Mouse (Mus musculus) adipocyte (in vitro differentiated cells): ENCODE results near the gene Cep162.

Source experiments
- DNase-seq: peaks from one replicate; pipeline ENCODE4 v3.0.0-alpha.2; 2016; ENCODE audit warnings: low spot score

Gene Cep162

DNA sequence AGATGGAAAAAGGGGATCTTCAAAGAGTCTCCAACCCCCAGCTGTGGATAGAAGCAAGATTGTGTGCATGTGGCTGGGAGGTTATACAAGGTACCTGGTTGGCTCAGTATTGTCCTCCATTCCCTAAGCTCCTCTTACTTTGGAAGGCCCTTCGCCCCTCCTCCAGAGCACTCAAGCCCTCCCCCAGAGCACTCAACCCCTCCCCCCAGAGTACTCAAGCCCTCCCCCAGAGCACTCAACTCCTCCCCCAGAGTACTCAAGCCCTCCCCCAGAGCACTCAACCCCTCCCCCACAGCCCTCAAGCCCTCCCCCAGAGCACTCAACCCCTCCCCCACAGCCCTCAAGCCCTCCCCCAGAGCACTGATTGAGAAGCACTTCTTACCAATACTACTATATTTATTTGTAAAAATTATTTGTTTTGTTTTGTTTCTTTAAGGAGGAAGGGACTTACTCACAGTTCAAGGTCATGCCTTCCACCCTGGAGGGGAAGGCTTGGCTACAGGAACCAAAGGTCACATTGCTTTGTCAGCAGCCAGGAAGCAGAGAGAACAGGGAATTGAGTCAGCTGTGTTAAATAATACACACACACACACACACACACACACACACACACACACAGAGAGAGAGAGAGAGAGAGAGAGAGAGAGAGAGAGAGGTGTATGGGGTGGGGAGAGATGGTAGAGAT, 102.6 kb downstream of the Cep162 start:
- DNase-seq, result no peak

- no peak for DNase-seq
These were observed 107.4 kb downstream of the Cep162 start for GRCm38 (mm10) chr9:87147927-87148326.

- no peak for DNase-seq
These were observed 108.9 kb downstream of the Cep162 start for GRCm38 (mm10) chr9:87146400-87146799.

GRCm38 (mm10) chr9:87145671-87146070, 109.7 kb downstream of the Cep162 start:
- DNase-seq, result no peak

GRCm38 (mm10) chr9:87145180-87145579, 110.2 kb downstream of the Cep162 start:
- DNase-seq, result no peak

DNA sequence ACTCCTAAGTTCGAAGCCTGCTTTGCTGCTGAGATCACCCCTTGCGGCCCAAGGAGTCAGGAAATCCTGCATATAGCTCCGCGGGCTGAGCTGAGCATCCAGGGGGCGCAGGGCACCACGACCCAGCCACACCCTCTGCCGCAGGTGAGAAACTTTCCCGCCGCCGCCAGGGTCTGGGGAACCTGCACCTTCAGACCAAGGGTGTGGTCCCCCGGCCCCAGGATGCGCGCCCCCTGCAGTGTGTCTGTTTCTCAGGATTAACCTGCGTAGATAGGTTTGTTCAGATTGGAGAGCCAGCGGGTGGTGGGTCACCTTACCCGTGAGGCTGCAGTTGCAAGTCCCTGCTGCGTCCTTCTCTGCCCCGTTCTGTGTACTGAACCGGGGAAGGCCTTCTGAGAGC, 110.8 kb downstream of the Cep162 start:
- no peak for DNase-seq

DNA sequence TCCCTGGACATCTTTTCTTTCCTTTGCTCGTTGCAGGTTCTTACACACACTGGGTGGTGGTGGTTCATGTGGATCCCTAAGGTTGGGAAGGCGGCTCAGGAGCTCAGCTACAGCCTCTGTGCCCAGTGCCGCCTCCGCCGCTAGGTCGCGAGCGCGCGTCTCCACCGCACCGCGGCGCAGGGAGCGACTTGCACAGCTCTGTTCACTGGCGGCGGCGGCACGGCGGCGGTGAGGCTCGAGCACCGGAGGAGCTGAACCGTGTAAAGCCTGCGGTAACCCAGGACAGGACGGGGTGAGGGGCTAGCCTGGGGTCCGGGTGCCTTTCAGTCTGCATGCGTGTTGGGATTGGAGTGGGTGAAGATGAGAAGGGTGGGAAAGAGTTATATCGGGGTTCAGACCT, 111.2 kb downstream of the Cep162 start, which contains the start of gene Mrap2:
Mrap2 (plus strand) TSS at position 201 of the 400 bp plus-strand sequence.
- no peak for DNase-seq

- no peak for DNase-seq
These were observed 112.3 kb downstream of the Cep162 start for GRCm38 (mm10) chr9:87143076-87143475.
